Mouse (Mus musculus): ENCODE measurements around the gene Agpat3.

Gene Agpat3

DNA sequence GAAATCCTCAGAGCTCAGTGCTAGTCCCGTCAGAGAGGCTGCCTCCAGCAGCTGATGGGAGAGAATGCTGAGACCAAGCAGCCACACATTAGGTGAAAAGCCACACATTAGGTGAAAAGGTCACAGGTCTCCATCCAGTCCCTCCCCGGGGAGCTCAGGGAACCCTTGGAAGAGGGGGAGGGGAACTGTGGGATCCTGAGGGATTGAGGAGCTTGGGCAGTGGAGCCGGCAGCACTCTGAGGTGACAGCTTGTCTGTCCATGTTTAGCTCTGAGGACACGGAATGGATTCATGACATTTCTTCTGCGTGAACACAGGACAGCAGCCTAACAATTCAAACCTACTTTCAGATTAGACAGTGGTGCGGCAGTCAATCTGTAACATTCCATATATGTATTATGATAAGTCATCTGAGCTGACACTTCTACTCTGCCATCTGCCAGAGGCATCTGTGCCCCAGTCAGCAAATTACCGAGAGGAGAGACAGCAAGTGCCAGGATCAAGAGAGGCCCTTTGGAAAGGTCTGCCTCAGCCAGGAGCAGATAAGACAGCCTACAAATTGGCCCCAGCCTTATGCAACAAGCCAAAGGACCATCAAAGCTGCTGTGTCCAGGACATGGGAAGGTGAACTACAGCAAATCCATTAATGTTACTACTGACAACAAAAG, 28.9 kb downstream of the Agpat3 start:
- peak; percentile 76 to 79 for DNase-seq

DNA sequence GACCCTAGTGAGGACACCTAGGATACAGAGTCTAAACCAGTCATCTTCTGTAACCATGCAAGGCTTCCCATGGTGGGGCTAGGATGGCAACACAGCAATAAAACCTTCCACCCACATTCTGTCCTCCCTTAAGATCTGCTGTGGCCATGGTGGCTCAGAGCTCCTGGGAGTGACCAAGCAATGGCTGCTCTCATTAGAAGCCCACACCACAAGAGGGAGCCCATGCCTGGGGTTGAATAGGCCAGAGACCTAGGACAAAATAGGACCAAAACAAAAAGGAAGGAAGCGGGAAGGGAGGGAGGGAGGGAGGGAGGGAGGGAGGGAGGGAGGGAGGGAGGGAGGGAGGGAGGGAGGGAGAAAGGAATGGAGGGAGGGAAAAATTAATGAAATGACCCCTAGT, 29.5 kb downstream of the Agpat3 start:
- peak; percentile 34 to 44 for DNase-seq

DNA sequence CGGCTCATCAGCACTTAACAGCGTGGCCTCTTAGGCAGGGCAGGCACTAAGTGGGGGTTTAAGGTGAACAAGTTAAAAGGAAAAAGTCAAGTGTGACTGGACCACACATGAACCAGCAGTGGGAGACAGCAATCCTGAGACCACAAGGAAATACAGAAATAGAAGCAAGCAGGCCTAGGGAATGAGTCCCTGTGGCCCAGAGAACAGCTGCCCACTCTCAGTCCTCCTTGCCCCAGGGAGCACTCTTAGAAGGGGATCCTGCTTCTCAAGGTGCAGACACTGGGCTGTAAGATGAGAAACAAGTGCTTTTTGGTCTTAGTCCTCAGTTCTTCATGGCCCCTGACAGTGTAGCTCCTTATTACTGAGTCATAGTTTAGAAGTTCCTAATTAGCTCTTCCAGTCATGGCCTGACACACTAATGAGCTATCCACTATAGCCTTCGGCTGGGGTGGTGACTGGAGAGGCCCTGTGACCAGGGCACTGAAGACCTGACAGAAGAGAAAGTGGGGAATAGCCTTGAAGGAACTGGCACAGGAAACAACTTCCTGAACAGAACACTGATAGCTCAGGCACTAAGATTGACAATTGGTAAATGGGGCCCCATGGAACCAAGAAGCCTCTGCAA, 31.0 kb downstream of the Agpat3 start:
- no peak for DNase-seq

DNA sequence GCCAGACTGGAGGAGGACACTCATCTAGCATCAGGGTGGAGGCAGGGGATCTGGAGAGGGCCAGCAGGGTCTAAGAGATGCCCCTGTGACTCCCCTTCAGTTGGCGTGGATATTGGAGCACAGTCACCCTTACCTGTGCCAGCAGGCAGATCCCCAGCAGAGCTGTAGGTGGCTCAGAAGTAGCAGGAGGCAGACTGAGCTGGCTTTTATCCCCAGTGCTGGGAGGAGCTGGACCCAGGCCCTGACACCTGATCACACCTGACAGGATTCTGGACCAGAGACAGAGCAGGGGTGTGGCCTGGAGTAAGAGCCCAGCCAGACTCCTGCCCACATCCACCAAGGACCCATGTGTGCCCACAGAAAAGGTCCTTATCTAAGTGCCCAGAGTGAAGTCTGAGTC, 31.8 kb downstream of the Agpat3 start:
- peak; percentile 73 to 75 for DNase-seq

DNA sequence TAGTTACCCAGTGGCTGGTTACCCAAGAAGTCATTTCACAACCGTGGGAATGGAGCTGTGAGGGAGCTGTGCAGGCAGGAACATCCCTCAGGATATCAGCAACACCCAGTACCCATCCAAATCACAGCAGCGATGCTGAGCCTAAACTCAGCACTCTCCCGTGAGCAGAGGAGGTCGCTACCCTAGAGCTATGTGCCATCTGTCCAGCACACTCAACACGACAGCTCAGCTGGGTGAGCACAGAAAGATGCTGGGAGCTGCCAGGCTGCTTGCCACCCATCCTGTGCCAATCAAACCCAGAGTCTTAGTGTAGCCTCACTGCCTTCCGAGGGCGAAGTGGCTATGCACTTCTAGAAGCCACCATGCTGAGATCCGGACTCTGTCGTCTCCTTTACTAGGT, 32.3 kb downstream of the Agpat3 start:
- DNase-seq, result no peak

DNA sequence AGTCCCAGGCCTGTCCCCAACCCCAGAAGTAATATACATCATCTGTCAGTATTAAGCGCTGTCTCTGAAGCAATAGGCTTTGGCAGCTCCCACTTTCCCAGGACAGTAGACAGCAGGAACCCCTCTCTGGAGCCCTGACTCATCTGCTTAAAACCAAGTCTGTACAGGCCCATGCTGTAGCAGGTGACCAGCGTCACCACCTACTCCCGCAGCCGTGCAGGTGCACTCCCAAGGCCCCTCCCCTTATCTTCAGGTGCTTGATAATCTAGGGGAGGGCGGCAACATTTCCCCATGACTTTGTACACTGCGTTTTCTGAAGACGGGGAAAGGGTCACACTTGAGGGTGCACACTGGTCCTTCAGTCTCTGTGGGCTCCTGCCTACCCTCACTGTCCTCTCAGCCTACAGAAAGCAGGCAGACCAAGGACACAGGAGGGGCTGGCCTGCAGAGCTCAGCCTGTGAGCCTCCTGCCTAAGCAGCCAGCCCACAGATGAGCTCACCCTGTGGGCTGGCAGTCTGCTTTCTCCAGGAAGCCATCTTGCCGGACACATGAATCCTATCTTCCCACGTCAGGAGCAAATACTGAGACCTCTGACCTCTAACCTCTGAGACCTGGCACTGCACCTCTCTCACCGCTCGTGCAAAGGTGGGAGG, 34.9 kb downstream of the Agpat3 start:
- no peak for DNase-seq

DNA sequence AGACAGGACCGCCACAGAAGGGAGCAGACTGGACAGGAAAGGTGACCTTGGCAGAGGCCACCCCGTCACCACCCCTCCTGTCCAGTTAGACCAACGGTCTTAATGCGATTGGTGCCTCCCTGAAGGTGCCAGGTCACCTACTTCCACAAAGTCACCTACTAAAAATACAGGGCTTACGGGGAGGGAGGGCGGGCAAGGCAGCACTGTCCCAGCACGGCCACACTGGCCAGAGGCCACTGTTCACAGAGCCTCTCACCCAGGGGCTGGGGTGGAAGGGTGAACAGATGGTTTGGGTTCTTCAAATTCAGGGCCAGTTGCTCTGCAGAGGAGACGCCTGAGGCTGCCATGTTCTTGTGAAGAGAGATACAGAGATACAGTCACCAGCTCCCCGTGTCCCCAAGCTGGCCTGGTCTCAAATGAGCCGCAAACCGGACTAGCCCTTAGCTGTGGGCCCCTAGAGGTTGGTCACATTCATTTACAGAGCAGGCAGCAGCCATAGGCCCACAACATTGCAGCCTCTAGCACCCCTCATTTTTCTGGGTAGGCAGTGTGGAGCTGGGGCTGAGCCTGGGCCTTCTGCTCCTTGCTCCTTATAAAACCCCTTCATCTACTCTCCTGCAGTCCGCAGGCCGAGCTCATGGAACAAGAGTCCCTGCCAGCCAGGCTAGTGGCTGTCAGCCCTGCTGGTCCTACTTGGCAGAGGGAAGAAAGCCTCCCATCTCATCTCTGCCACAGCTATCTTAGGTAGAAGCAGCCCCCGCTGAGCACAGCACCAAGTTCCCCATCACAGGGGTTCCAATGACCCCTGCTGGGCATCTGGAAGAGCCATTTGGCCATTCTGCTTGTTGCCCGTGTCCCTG, 35.8 kb downstream of the Agpat3 start:
- peak; percentile 49 to 54 for DNase-seq

DNA sequence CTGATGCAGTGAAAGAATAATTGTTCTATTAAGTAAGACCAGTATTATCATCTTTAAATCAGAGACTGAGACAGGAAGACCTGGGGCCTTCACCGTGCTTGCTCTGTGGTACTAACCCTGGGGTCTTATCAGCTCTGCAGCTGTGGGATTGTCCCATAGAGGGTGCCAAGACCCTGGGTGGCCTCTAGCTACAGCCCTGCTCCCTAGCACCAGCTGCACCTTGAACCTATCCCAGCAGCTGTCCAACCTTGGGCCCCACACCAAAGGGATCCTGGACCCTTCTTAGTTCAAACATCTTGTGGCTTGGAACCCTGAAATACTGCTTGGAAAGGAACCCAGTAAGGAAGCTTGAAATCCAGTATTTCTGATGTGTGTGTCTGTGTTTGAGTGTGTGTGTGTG, 37.1 kb downstream of the Agpat3 start:
- DNase-seq, result no peak

DNA sequence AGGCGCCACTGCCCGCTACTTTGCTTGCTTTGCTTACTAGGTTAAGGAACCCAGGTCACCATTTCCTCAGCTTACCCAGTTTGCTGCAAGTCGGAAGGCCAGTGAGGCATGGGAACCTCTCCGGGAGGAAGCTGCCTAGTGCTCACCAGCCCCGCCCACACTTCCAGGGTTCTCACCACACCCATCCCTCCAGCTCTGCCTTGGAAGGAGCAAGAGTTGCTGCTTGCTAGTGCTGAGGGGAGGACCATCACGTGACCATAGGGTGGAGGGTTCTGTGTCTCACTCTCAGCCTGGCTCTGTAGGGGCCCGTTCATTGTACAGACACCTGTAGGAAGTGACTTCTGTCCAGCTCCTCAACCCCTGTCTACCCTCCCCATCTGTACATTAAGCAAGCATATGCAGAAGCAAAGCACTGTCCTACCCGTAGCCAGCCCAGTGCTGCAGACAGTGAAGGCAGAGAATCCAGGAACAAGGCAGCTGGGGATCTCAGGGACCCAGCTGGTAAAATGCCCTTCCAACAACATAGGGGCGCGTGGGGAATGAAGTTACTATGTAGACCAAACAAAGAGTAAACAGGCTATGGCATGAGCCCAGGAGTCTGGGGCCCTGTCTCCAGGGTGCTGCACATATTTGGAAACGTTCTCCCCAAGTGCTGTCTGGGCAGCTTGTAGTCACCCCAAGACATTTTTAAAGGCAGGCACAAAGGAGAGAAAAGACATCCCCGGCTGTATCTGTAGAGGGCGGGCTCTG, 40.2 kb downstream of the Agpat3 start:
- DNase-seq, result no peak

DNA sequence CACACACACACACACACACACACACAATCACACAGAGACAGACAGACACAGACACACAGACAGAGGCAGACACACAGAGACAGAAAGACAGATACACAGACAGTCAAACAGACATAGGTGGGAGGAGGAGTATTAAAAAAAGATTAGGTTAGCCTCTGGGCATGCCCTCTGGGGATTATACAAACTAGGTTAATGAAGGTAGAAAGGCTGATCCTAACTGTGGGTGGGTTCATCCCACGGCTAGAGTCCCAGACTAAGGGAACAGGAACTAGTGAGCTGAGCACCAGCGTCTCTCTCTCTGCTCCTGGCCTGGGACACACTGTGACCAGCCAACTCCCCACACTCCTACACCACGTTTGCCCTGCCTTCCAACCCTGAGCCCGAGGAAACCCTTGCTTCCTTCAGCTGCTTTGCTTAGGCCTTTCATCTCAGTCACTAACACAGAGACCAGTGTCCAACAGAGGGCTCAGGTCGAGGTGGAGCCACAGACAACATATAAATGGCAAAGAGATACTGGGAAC, 41.5 kb downstream of the Agpat3 start:
- no peak for DNase-seq

DNA sequence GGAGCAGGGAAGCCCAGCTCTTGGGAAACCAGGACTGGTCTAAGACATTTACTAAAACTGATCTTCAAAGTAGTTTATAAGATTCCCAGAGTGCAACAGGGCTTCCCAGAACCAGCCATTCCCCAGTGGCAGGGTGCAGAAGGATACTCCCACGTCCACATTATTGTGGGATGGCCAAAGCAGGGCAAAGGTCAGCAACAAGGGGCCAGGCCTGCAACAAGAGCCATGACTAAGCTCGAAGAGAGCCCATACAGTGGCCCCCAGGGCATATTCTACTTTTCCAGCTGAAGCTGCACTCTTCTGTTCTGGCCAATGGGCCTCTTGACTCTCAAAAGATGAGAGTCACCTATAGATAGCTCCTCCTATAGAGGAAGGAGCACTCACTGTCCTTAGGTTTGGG, 43.7 kb downstream of the Agpat3 start:
- no peak for DNase-seq

DNA sequence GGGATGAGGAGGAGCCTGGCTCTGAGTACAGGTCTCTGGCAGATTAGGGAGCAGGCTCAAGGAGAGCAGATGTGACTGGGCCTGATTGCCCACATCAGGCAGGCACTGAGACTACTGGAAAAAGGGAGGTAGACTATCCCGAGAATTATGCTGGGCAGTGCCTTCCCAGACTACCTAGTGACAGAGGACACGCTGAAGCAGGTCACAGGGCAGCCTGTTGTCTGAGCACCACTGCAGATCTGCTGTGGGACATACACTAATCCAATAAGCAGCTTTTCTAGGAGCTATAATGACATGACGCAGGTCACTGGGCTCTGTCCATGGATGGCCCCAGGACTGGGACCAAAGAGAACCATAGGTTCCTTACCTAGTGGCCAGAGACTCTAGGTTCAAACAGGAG, 44.9 kb downstream of the Agpat3 start:
- DNase-seq, result no peak

DNA sequence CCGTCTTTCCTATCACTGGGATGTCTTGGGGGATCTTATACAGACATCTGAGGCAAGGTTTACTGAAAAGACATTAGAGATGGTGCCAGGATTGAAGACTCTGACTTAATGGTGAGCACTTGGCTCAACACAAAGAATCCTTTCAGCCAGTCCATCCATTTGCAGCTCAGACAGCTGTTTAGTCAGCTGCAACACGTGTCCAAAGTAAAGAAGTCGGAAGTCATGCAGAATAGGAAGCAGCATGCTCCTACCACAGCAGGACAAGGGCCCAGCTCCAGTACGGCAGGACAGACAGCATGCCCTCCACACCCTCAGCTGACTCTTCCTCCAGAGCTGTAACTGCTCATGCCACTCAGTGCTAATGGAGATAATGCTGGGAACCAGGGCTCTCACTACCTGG, 46.3 kb downstream of the Agpat3 start:
- DNase-seq, result no peak

DNA sequence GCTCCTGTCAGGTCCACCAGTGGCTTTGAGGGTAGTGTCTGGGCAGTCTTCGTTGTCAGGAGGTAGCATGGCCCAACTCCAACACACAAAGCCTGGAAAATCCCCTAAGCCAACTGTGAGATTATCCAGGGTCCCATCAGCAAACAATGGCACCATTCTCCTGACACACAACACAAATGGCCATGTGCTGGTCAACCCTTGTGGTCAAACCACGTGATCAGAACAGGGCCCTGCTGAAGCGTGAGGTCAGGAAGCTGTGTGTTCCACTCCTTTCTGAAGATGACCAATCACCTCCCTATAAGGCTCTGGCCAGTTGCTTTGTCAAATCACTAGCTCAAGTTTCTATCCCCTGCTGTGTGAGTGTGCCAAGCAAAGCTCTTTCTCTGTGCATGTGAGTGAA, 47.3 kb downstream of the Agpat3 start:
- DNase-seq, result no peak

DNA sequence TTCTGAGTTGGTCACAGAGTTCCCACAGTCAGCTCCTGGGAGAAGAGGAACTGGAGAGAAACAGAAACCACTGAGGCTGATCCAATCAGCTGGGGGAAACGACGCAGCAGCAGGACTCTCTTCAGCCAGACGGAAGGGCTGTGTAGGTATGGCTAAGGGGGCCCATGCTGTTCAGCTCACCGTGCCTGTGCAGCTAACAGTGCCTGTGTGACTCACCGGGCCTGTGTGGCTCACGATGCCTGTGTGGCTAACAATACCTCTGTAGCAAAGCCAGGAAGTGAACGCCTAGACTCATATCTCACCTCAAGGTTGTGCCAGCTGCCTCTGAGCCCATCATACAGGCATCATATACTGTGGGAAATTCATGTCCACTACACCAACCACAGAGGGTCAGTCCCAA, 48.6 kb downstream of the Agpat3 start:
- DNase-seq, result no peak

DNA sequence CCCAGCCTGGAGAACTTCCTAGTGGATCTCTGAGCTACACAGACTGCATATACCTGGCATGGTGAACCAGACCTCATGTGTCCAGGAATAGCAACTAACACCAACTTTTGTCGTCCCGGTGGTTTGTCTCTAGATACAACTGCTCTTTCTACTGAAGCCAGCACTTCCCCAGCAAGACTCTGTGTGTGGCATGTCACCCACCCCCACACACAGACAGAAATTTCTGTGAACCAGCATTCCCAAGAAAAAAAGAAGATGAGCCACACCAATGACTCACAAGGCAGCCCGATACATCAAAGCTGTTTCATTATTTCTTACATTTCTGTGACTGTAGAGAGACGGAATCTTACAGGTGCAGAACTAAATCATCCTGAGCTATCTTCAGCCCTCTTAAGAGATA, 52.2 kb downstream of the Agpat3 start:
- DNase-seq, result no peak

DNA sequence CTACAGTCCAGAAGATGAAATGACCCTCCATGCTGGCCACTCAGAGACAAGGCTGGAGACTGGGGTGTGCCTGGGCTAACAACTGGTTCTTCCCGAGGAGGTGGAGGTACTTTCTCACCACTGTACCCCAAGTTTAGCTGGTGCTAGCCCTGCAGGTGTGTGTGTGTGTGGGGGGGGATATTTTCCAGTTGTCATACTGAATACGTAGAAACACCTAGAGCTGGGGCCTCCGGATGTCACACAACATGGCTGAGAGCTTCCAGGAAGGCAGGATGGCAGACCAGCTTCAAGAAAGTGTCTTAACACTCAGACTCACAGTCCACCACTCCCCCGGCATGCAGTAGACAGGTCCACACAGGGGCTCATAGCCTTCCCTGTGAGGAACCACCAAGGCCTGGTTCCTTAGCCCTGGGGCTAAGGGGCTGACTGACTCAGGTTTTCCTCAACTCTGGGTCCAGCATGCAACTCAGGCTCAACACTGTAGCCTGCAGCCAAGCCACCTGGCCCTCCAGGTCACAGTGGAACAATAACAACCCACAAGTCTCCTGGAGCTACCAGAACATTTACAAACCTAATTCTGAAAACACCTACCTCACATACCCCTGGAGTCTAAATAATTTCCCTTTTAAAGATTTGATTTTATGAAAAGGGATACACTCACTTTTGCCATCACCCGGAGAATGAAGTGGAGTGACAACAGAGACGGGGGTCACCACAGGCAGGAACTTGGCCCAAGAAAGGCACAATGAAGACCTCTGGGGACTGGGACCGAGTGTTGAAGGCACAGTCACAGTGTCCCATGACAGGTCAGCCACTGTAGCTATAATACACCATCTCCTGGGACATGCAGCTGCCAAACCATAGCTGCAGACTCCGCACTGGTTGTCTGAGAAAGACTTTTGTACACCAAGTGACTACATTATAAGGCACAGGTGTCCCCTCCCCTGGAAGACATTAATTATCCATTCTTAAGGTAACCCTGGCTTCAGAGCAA, 53.3 kb downstream of the Agpat3 start:
- DNase-seq, result no peak

DNA sequence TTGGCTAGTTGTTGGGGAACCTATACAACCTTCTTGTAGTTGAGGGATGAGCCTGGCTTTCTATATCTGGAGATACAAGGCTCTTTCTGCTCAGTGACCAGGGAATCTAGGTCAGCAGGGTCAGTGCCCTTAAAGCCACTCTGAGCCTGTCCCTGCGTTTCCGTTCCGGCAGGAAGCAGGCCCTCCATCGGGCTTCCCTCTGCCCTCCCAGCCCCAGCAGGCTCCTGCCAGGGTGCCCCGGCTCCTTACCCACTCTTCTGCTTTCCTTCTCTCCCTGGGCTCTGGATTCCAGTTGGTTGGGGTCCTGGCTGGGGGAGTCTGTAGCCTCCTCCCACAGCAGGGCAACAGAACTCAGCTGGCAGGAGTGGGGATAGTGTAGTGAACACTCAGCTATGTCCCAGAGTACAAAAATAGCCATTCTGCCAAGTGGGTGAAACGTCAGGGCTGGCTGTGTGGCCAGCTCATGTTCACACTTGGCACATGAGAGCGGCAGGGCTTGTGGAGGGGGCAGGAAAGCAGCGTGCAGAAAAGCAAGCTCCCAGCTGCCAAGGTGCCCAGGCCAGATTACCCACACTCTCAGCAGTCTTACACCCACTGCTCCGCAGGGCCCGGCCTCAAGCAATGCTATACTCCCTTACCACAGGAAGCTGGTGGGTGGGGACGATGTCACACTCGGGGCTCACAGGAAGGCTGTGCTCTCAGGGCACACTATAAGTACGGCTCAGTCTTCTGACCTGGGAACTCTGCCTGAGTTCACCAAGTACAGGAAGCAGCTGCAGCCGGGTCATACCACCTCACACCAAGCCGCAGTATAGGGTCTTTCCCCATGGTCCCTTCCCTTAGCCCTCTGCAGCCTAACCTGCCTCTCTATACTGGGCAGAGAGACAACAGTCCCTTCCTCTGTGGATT, 54.5 kb downstream of the Agpat3 start:
- DNase-seq, result peak; percentile 70 to 71

DNA sequence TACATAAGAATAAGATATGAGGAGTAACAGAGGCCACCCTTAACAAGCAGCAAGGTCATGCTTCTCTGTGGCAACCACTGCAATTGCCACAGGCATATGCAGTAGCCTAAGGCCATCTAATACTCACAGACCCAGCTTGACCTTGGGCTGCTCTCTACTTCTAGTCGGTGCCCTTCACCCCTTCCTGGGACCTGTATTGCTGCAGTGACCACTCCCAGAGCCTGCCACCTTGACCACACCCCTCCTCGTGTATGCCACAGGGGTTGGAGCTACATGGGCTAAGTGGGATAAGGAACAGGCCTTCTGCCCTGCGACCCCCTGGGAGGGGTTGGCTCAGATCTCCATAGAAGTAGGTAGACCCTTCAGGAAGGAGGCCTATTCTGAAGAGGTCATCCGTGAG, 55.3 kb downstream of the Agpat3 start:
- DNase-seq, result no peak

DNA sequence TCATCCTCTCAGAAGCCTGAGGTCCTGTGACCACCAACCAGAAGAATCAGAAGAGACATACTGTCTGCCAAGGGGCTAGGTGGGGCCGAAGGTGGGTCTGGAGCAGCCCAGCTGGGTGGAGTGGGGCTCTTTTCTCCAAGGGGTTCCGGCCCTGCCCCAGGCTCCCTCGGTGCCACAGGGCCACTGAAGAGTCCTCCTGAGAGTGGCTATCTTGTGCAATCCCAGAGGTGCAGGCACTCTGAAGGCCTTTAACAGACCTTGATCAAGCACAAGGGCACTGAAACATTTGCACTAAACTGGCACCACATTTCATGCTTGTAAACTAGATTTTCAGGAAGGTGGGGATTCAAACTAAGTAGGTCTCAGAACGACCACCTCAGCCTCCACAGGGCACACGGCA, 55.9 kb downstream of the Agpat3 start:
- no peak for DNase-seq
